Mouse (Mus musculus) layer of hippocampus, postnatal 14 days (tissue): ENCODE measurements at regions not wholly inside any gene's neighbourhood (a gene's known extent, or its start where the extent isn't known, plus 50 kb on each side); places are given as distances from the start of the nearest gene placed in this dataset.
"Not testable (repeated sequence)": the region's sequence is repeated elsewhere in the genome, so short reads cannot be mapped to it uniquely, and the experiment has no call there.

Experiments
- DNase-seq, 2 experiments: peaks; one replicate each; pipeline ENCODE4 v3.0.0; 2021 to 2022; ENCODE audit warnings: low spot score in 2 of 2, mixed read lengths in 1 of 2

DNA sequence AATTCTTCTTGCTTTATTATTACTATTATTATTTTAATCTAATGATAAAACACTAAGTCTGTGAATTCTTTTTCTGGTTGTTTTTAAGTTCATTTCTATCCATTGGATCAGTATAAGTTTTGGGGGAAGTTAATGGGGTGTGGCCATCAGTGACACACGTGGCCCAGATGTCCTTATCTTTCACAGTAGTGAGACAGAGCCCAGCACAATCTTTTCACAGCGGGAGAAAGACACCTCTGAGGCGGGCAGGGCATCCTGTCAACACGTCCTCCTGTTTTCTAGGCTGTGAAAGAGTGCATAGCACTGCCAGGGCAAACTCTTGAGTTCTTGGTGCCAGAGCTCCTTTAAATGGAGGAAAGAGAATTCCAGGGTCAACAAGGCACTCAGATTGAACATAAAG is 162.1 kb downstream of the Ifng start:
- no peak for DNase-seq

DNA sequence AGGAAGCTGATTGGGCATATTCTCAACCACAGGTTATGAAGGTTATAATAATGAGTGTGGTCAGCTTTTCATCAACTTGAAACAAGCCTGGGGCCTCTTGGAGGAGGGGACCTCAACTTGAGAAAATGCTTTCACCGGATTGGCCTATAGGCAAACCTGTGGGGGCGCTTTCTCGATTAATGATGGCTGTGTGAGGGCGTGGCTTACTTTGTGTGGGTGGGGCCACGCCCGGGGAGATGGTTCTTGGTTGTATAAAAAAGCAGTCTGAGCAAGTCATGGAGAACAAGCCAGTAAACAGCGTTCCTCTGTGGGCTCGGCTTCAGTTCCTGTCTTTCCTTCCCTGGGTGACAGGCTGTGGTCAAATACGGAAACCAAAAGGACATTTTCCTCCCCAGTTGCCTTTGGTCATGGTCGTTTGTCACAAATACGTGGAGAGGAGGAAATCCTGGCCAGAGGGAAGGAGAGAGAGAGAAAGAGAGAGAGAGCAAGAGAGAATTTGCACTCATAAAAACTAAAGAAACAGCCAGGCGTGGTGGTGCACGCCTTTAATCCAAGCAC is 163.1 kb downstream of the Ifng start:
- no peak for DNase-seq

DNA sequence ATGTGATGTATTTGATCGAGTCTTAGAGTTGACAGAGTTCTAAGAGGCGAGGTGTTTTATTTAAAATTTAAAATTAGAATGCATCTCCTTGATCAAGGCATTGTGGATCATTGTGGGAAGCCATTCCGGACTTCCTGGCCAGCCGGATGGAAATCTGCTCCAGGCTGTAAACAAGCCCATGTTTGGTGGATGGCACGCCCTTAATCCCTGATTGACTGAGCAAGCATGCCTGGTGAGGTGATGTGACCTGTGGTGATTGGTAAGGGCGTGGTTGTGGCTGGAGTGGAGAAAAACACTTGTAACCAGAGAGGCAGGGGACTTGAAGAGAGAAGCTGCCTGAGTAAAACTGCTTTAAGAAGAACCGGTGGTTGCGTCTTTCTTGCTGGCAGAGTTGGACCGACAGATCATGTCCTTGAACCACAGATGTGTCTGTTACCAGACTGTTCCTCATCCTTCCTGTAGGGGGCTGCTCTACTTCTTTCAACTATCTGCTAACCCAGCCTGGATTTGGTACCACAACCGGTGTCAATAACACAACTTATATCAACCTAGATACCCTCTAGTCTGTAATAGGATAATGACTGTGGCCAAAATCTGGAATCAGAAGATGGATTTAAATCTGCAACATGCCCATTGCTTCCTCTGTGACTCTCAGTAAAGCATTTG is 164.4 kb downstream of the Ifng start:
- DNase-seq = no peak

DNA sequence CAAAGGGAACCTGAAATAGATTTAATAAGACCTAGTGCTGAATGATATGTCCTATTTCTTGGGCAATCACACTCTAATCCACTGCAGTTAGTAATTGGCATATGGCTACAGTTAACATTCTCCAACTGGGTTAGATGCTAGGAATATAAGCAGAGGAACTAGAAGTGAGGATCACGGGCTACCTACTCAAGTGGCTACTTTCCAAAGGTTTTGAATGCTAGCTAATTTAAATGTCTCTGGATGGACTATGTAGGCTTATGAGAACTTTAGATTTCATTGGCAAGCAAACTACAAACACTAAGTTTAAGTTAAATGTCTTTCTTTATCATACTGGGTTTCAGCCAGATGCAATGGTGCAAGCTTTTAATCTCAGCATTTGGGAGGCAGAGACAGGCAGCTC is 166.6 kb downstream of the Ifng start:
- no peak for DNase-seq

DNA sequence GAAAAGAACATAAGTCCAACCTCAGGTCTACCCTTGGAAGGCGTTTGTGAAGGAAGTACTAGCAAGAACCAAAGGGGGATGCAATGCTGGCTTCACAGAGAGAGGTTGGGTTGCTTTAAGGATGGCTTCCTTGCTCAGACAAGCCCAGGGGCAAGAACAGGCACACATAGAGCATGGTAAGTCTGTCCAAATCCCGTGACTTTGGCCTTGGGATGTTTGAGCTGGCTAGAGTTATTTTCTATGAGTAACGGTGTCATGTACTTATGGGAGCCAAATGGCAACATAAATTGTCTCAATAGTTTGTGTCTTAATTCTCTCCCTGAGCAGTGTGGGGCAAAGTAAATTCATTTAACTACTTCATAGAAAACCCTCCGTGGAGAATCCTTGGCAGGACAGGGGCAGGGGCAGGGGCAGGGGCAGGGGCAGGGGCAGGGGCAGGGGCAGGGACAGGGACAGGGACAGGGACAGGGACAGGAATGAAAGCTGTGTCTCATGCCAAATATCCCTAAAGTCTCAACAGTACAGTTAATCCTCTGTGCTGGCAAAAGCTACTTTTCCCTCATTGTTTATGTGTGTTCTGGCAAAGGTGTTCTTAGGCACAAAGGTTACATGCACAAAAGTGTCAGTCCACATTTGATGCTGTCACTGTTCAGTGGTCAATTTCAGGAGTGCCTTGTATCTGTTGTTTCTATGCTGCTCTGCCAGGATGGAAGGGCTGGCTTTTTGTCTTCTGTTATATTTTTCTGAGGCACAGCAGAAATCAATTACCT is 167.7 kb downstream of the Ifng start:
- no peak for DNase-seq

DNA sequence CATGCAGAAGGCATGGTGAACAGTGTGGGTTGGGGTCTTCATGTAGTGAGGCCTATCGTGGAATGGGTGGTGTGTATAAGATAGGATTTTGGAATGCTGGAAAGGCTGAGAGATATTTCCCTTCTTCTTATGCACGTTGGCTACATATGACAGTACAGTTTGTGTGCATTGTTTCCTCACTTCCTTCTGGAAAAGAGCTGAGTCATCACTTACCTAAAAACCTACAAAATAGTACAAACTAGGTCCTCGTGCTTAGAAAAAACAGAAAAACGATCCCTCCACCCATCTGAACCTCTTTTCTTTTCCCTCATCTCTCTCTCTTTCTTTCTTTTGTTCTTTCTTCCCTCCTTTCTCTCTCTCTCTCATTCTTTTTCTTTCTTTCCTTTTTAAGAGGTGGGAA is 168.3 kb downstream of the Ifng start:
- DNase-seq = no peak

DNA sequence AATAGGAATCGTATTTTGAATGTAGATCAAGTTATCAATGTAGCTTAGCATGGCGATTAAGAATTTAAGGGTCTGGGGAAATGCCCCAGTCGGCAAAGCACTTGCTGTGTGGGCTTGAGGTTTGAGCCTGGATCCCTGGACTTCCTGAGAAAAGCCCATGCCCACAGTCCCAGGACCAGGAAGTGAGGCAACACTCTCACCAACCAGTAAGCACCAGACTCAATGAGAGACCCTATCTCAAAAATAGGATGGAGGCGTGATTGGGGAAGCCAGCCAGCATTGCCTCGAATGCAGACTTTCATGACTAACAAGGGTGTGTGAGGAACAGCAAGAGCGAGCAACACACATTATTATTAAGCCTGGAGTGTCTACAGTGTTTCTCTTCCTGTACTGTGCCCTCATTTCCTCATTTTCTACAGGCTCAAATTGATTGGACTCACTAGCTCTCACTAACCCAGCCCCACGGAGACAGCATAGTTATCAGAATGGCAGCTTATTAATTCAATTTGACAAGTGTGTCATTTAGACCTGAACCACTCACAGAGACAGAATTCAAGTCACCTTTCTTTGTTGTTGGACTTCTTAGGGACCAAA is 170.1 kb downstream of the Ifng start:
- DNase-seq = no peak

DNA sequence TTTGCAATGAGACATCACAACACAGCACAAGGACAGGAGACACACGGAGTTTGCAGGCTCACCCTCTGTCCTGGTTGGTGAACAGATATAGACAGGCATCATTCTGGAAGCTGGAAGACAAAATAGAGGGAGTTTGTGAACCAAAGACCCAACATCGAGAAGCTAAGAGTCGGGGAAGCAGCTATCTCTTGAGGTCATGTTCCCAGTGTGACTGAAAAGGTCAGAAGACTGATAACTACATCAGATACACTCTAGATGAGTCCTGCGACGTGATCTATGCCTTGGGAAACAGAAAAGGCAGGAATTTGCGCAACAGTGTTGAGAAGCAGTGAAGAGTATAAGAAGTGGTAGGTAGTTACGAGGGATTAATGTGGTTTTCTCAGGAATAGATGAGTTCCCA is 171.2 kb downstream of the Ifng start:
- DNase-seq = no peak

DNA sequence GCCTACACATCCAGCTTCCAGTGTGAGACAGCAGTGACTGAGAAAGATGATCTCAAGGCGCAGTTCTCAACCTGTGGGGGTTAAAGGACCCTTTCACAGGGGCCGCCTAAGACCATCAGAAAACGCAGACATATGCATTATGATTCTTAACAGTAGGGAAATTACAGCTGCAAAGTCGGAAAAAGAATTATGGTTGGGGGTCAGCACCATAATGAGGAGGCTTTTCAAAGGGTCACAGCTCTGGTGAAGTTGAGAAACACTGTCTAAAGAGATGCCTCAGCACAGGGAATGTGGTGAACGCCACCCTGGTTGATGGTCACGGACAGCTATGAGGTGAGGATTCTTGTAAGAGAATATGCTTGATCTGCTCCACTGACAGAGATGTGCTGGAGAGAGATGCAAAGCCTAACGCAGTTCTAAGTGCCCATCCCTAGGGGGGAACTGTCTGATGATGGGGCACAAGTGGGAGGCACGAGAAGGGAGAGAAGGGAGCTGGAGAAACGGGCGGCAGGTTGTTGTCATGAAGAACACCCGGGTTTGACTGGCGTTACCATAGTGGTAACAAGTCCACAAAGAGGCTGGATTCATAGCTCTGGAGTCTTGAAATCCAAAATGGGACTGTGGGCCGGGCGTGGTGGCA is 172.3 kb downstream of the Ifng start:
- no peak for DNase-seq

DNA sequence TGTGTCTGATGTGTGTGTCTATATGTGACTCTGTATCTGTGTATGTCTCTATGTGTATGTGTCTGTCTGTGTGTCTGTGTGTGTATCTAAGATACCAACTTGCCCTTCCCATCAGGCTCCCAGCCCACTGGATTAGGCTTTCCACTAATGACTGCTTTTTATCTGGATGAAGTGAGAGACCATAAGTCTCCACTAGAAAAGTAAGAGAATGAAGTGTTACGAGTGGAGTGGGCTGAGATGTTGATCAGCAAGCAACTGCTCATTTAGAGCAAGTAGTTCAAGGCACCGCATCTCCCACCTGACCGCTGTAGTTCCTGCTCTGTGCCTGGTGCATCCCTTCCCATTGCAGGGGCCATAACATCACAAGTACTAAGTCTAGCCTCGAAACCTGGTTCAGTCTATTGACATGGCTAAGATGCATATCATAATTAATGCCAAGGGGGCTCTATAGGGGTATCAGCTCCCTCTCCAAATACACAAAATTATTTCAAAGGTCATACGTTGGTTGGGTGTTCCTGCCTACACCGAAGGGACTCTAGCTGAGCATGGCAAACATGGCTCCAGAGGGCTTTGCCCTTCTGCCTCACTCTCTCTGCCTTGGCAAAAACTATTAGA is 173.5 kb downstream of the Ifng start:
- no peak for DNase-seq

DNA sequence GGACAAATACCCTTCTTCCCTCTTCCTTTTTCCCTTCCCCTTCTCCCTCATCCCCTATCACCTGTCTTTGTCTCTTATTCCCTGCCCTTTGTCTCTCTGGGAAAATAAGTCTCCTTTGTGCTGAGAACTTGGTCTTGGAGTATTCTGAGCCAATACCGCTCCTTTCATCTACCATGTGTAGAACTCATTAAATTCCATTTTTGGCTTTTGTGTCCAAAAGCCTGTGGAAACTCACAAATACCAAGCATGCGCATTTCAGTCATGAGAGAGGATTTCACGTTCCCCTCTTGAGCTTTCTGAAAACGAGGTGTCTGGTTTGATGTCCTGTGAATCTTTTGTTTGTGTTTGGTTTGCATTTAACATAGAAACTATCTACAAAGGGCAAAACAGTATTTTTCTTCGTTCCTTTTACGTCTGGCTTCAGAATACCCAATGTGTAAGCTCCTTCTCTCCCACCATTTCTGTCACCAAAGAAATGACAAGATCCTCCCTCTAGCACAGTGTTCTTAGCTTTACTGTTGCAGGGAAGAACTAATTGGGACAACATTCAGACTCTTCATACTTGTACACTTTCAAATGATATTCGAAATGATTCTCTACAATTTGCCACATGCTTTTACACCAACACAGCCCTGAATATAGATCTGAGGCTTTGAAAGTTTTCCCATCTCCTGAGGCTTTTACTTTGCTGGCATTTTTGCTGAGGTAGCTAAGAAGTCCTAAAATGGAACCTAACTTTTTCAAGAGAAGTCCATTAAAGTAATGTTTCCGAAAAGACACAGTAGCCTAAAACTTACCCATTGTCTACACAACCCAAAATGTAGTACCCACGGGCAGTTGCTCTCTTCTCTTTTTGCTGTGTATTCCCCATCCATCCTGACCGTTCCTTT is 174.5 kb downstream of the Ifng start:
- no peak for DNase-seq

DNA sequence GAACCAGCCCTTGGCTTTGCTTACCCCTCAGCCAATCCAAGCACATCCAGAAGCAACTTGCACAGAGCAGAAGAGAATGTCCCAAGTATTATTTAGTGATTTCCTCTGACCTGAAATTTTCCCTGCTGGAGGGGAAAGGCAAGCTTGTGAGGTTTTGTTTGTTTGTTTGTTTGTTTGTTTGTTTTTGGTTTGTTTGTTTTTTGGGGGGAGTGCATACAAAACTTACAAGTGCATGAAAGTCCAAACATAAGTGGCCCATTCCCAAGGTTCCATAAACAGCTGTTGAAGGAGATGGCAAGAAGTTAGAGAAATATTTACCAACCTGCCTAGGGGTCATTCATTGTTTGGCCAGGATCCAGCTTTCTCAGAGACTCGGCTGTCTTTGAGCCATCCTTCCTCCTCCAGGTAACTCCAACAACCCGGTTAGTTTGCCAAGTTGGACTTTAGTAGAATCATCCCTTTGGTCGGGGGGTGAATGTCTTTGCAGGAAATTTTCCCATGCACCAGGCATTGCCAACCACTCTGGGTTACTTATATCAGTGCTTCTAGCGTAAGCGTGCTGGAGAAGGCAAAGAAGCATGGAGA is 175.3 kb downstream of the Ifng start:
- no peak for DNase-seq

DNA sequence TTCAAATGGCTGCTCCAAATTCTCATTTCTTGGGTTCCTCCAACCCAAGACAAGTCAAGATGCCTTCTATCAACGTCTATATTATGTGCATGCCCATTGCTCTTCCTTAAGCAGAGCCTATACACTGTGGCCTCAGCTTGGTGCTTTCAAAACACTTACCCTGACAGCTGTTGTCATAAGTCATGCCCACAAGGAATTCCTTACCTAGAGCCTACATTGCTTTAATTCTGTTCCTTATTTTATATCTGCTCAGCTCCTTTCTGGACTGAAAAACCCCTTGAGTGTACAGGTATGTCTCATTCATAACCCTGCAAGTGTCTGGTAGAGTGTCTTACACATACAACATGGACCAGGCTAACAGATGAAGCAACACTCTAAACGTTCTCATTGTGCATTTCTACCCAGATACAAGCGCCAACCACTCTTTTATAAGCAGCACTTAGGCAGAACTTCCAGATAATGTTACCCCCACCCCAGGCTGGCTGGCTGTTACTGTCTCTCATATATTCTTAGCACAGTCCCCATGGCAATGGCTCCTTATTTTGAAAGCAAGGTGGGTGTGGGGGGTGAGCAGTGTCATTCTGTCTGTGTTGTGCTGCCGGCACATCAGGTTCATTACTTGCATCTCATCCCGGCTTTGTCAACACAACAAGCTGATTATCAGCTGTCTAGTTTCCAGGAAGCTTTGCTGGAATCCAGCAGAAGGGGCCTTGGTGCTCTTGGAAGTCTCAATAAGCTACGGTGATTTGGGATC is 176.6 kb downstream of the Ifng start:
- DNase-seq = no peak

DNA sequence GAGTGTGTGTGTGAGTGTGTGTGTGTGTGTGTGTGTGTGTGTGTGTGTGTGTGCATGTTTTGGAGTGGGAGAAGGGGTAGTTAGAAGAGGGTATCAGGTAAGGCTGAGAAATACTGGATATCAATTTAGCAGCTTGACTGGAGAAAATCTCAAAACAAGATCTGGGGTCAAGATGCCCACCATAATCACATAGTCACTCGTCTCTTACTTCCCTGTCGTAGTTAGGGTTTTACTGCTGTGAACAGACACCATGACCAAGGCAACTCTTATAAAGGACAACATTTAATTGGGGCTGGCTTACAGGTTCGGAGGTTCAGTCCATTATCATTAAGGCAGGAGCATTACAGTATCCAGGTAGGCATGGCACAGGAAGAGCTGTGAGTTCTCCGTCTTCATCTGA is 177.4 kb downstream of the Ifng start:
- not testable (repeated sequence) for DNase-seq

DNA sequence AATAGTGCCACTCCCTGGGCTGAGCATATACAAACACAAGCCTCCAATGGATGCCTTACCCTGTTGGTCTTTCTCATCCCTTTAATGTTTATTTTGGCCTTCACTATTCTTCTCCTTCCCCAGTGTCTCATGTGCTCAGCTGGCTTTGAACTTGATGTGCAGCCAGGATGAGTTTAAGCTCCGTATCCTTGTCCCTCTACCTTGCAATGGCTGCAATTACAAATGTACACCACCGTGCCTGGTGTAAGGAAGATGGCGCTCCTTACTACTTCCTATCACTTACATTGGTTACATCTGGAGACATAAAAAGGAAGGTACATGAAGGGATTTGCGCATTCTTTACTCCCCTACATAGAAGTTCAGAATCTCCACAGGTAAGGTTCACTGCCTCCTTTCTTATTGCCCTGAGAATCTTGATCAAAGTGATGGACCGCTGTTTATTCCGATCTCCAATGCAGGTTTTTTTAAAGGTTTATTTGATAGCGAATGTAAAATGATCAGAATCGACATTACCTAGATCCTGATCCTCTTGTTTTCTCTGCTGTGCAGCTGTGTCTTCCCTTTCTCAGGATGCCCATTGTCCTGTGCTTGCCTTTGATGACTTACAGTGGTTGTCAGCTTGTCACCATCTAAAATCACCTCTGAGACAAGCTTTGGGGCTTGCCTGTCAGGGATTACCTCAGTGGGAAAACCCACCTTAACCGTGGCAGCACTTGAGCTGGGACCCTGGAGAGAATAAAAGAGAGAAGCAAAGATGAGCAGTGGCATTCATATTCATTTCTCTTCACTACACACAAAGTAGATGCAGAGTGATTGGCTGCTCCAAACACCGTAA is 178.1 kb downstream of the Ifng start:
- no peak for DNase-seq

DNA sequence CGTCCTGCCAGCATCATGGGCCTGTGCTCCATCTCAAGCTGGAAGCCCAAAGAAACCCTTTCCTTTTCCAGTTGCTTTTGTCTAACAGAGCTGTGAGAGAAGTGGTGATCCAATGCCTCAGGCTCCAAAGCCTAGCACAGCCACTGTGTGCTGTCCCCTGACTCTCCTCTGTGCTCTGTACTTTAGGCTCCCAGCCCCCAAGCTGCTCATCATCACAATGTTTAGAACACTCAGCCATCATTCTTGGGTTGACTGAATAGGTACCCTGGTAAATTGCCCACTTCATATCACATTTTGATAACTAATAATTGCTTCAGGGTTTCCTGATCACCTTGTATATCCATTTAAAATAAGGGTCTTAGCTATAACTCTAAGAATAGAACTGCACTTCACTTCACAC is 178.8 kb downstream of the Ifng start:
- no peak for DNase-seq

DNA sequence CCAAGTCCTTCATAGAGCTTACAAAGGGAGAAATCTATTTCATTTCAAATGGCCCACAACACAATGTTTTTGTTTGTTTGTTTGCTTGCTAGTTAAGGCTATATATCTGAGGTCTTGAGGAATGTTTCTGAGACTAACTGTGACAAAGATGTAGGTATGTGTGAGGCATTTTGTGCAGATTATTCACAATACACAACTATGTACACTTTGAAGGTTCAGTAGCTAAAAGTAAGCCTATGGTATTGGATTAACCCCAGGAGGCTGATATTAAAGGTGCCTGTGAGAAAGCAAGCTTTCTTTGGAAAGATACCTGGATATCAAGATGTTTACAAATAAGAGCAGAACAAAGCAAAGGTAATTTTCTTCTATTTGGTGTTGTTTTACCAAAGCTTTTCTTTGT is 179.8 kb downstream of the Ifng start:
- DNase-seq = no peak

DNA sequence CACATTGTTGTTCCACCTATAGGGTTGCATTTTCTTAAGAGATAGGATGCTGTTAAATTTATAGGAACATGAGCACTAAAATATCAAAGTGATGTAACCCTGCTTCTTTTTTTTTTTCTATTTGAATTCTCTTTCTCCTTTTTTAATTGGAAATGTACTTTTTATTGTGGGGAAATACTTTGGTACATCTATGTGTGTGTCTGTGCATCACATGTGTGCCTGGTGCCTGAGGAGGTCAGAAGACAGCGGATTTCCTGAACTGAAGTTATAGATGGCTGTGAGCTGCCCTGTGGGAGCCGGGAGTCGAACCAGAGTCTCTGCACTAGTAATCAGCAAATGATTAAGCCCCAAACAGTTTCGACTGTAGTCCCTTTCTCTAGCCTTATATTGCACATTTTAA is 180.7 kb downstream of the Ifng start:
- DNase-seq = no peak
